Mouse (Mus musculus) forebrain, embryonic 10.5 days (tissue): ENCODE results near the gene Isoc2b. TPM values are rescaled to one million over a fixed set of nuclear protein-coding genes. Genes with fewer than 3 reads are reported as not detected.
"Not testable (repeated sequence)": the region's sequence is repeated elsewhere in the genome, so short reads cannot be mapped to it uniquely, and the experiment has no call there.

Experiments
- DNase-seq: peaks from one replicate; pipeline ENCODE4 v3.0.0-alpha.2; 2017; ENCODE audit warnings: low spot score; ENCODE audit errors: extremely low spot score
- H3K27ac ChIP-seq: fragments of 300-500 bp; sonication (generic); 2 replicates; pipeline ENCODE4 v1.5.1; 2016; ENCODE audit warnings: mild to moderate bottlenecking
- H3K27me3 ChIP-seq: fragments of 300-500 bp; sonication (generic); 2 replicates; pipeline ENCODE4 v1.6.1; 2016; ENCODE audit warnings: mild to moderate bottlenecking; ENCODE audit not compliant: poor library complexity, severe bottlenecking
- H3K36me3 ChIP-seq: fragments of 300-500 bp; sonication (generic); replicated peaks from 2 replicates; pipeline ENCODE4 v1.6.1; 2016; ENCODE audit warnings: mild to moderate bottlenecking, moderate library complexity
- H3K4me1 ChIP-seq: fragments of 300-500 bp; sonication (generic); 2 replicates; pipeline ENCODE4 v1.6.1; 2016
- H3K4me3 ChIP-seq: fragments of 300-500 bp; sonication (generic); 2 replicates; pipeline ENCODE4 v1.5.1; 2016; ENCODE audit warnings: mild to moderate bottlenecking, moderate library complexity
- H3K9me3 ChIP-seq: fragments of 300-500 bp; sonication (generic); 2 replicates; pipeline ENCODE4 v1.6.1; 2016; ENCODE audit warnings: mild to moderate bottlenecking, moderate library complexity
- WGBS: fragments of 180-500 bp; shearing (Covaris S2); methylation state at CpG from one replicate; pipeline ENCODE4 v1.1.7; 2016; 5-methylcytosine and 5-hydroxymethylcytosine counted together
- polyA plus RNA-seq: library from polyadenylated mRNA; unstranded; fragments of >200 nt; fragmentation: Nextera tagmentation; extraction: Ambion mirVana; gene quantifications from 2 replicates; pipeline ENCODE4 v1.2.1, GENCODE M21; 2016

Gene Isoc2b
- polyA plus RNA-seq, 1 experiment from 2014 or later = 2.6 TPM

- Histone ChIP-seq H3K9me3 (peaks cover 9% of the 10 kb centered on the region), H3K27ac (peak overlapping the region; percentile 21; the same call in 1 of the 2 replicates)
- WGBS = 9% methylated on average over 19 of the region's 19 CpGs
Observed at GRCm38 (mm10) chr7:4899649-4900522, 29.8 kb upstream of the Isoc2b start.

GRCm38 (mm10) chr7:4898851-4899648, 29.0 kb upstream of the Isoc2b start:
- H3K4me1 ChIP-seq = peaks cover 23% of the 10 kb centered on the region
- H3K36me3 ChIP-seq = no peaks in the 10 kb centered on the region
- peaks cover 37% of the 10 kb centered on the region for H3K27me3 ChIP-seq
- 23% methylated on average over 18 of the region's 18 CpGs for WGBS
- H3K27ac ChIP-seq = peak overlapping the region; percentile 21; the same call in 1 of the 2 replicates
- peaks cover 6% of the 10 kb centered on the region for H3K9me3 ChIP-seq
- H3K4me3 ChIP-seq = peak overlapping the region; percentile 39
- DNase-seq = no peak

More at GRCm38 (mm10) chr7:4899649-4900522, 29.8 kb upstream of the Isoc2b start:
- Histone ChIP-seq H3K4me3 (peak overlapping the region; percentile 39), H3K4me1 (peaks cover 23% of the 10 kb centered on the region), H3K27me3 (peaks cover 37% of the 10 kb centered on the region), H3K36me3 (no peaks in the 10 kb centered on the region)
- DNase-seq = no peak

- DNase-seq = no peak
- no peak overlapping the region for H3K4me3 ChIP-seq
- peaks cover 3% of the 10 kb centered on the region for H3K36me3 ChIP-seq
- peaks cover 26% of the 10 kb centered on the region for H3K27me3 ChIP-seq
- H3K27ac ChIP-seq = no peak overlapping the region
- H3K4me1 ChIP-seq = peaks cover 13% of the 10 kb centered on the region
- WGBS = 77% methylated on average over 11 of the region's 11 CpGs
- H3K9me3 ChIP-seq = no peaks in the 10 kb centered on the region
Observed at GRCm38 (mm10) chr7:4895186-4895585, 25.1 kb upstream of the Isoc2b start.

GRCm38 (mm10) chr7:4886680-4887079, 16.6 kb upstream of the Isoc2b start:
- no peak for DNase-seq
- Histone ChIP-seq H3K4me3 (no peak overlapping the region), H3K9me3 (peaks cover 12% of the 10 kb centered on the region), H3K4me1 (no peaks in the 10 kb centered on the region), H3K27ac (no peak overlapping the region), H3K27me3 (no peaks in the 10 kb centered on the region), H3K36me3 (no peaks in the 10 kb centered on the region; the same call in 1 of the 2 replicates)
- 88% methylated on average over 4 of the region's 4 CpGs for WGBS

GRCm38 (mm10) chr7:4879036-4879435, 9.0 kb upstream of the Isoc2b start:
- H3K4me3 ChIP-seq, DNase-seq, H3K9me3 ChIP-seq, H3K36me3 ChIP-seq, H3K27ac ChIP-seq, H3K27me3 ChIP-seq: not testable (repeated sequence)
- WGBS = 90% methylated on average over 1 of the region's 1 CpGs
- H3K4me1 ChIP-seq = peaks cover 25% of the 10 kb centered on the region

- H3K9me3 ChIP-seq = peaks cover 3% of the 10 kb centered on the region
- H3K36me3 ChIP-seq = no peaks in the 10 kb centered on the region; the same call in 1 of the 2 replicates
- no peaks in the 10 kb centered on the region for H3K27me3 ChIP-seq
- peaks cover 25% of the 10 kb centered on the region for H3K4me1 ChIP-seq
- no peak overlapping the region for H3K27ac ChIP-seq
- 0 out of 2 replicates have a peak overlapping the region, but pooled peaks have one; percentile 65 for H3K4me3 ChIP-seq
- DNase-seq = no peak
Observed at GRCm38 (mm10) chr7:4878186-4878585, 8.1 kb upstream of the Isoc2b start.

- H3K36me3 ChIP-seq = no peaks in the 10 kb centered on the region; the same call in 1 of the 2 replicates
- H3K4me3 ChIP-seq = peak overlapping the region; percentile 65
- peak overlapping the region; percentile 81 for H3K27ac ChIP-seq
- peaks cover 25% of the 10 kb centered on the region for H3K4me1 ChIP-seq
- peaks cover 3% of the 10 kb centered on the region for H3K9me3 ChIP-seq
- no peaks in the 10 kb centered on the region for H3K27me3 ChIP-seq
- DNase-seq = no peak
- WGBS = 7% methylated on average over 11 of the region's 11 CpGs
Observed at GRCm38 (mm10) chr7:4877226-4877625, 7.2 kb upstream of the Isoc2b start.

GRCm38 (mm10) chr7:4876753-4877221, 6.7 kb upstream of the Isoc2b start, which contains the start of gene Isoc2a:
TSS of gene Isoc2a (plus strand) at chr7:4877153.
- H3K27me3 ChIP-seq = no peaks in the 10 kb centered on the region
- no peaks in the 10 kb centered on the region for H3K36me3 ChIP-seq
- DNase-seq = peak; percentile 95
- H3K4me3 ChIP-seq = peak within 1 kb of the TSS; percentile 65
- H3K4me1 ChIP-seq = peaks cover 25% of the 10 kb centered on the region
- WGBS = under 1% methylated on average over 22 of the region's 22 CpGs
- H3K9me3 ChIP-seq = no peaks in the 10 kb centered on the region; the same call in 1 of the 2 replicates
- H3K27ac ChIP-seq = peak within 1 kb of the TSS; percentile 81

GRCm38 (mm10) chr7:4866631-4867180, 3.4 kb downstream of the Isoc2b start:
- peaks cover 22% of the 10 kb centered on the region for H3K4me1 ChIP-seq
- H3K27me3 ChIP-seq = no peaks in the 10 kb centered on the region
- H3K4me3 ChIP-seq = peak overlapping the region; percentile 67
- H3K36me3 ChIP-seq = no peaks in the 10 kb centered on the region
- peaks cover 4% of the 10 kb centered on the region; the same call in 1 of the 2 replicates for H3K9me3 ChIP-seq
- no peak for DNase-seq
- WGBS = 37% methylated on average over 10 of the region's 10 CpGs
- peak overlapping the region; percentile 90 for H3K27ac ChIP-seq

GRCm38 (mm10) chr7:4865579-4866493, 4.2 kb downstream of the Isoc2b start:
- peak; percentile 95 for DNase-seq
- peak overlapping the region; percentile 67 for H3K4me3 ChIP-seq
- H3K27me3 ChIP-seq = no peaks in the 10 kb centered on the region
- H3K27ac ChIP-seq = peak overlapping the region; percentile 90
- H3K36me3 ChIP-seq = no peaks in the 10 kb centered on the region
- peaks cover 22% of the 10 kb centered on the region for H3K4me1 ChIP-seq
- peaks cover 4% of the 10 kb centered on the region; the same call in 1 of the 2 replicates for H3K9me3 ChIP-seq
- 5% methylated on average over 40 of the region's 40 CpGs for WGBS

GRCm38 (mm10) chr7:4865090-4865489, 5.0 kb downstream of the Isoc2b start:
- WGBS = 60% methylated on average over 5 of the region's 5 CpGs

More at GRCm38 (mm10) chr7:4865090-4865489, 5.0 kb downstream of the Isoc2b start:
- Histone ChIP-seq H3K36me3 (no peaks in the 10 kb centered on the region), H3K27ac (peak overlapping the region; percentile 90; the same call in 1 of the 2 replicates), H3K4me1 (peaks cover 22% of the 10 kb centered on the region), H3K27me3 (no peaks in the 10 kb centered on the region), H3K4me3 (peak overlapping the region; percentile 67), H3K9me3 (peaks cover 4% of the 10 kb centered on the region; the same call in 1 of the 2 replicates)
- no peak for DNase-seq
